20 mouse cellular contexts compared by ENCODE assay signal in genomic region chr5:114269984-114270383, GRCm38 (mm10). TPM values are rescaled to one million over a fixed set of nuclear protein-coding genes. Genes with fewer than 3 reads are reported as not detected.
DNase-seq lines count a peak whose midpoint lies in the region; ATAC-seq and TF ChIP-seq lines count a peak whose summit lies in the region.
"Had no signal": no experiment of that assay in that cellular context is flagged by ENCODE, and none has a peak within 500 bp of the region (broad histone marks: within the 10 kb centered on the region; RNA-seq: fewer than 3 reads in every experiment).

No protein-coding gene starts in this region.

- no peak overlapping the region for H3K27ac ChIP-seq in liver, postnatal 0 days (ENCODE audit: low read depth)
- H3K27ac ChIP-seq: gastrocnemius, adult 2 months; hindbrain, embryonic 14.5 days; liver, embryonic 14.5 days had no signal

- DNase-seq in liver, postnatal 0 days, result no peak
- DNase-seq in liver (no peak), 416B (ENCODE audit: low read depth) (peak; percentile 84), NIH3T3 (ENCODE audit: low read depth) (peak; percentile 47)
- no peak for DNase-seq in right cerebral cortex, adult 2 months (ENCODE audit: low spot score in 2 of 2)
- no peak for DNase-seq in cerebellum, postnatal 14 days
- DNase-seq: cerebellum, adult 11-12 months; gastrocnemius, adult 2 months; right cerebral cortex, postnatal 14 days; thymus, postnatal 36 days had no signal

- 21% methylated on average over 12 of the region's 12 CpGs for WGBS in liver, postnatal 0 days (ENCODE audit: insufficient replicate concordance)

- TF ChIP-seq EP300 in liver, postnatal 0 days (IDR thresholded peaks at IDR 0.05; ENCODE audit: low read depth), result no peak

- H3K36me3 ChIP-seq in liver, postnatal 0 days (replicated peaks; ENCODE audit: insufficient read depth, low read length), result no peaks in the 10 kb centered on the region

- no peaks in the 10 kb centered on the region for H3K4me1 ChIP-seq in liver, postnatal 0 days (ENCODE audit: insufficient read depth)

- no peaks in the 10 kb centered on the region for H3K9me3 ChIP-seq in liver, postnatal 0 days (ENCODE audit: low read length)

- H3K27me3 ChIP-seq in liver, postnatal 0 days (ENCODE audit: insufficient read depth, low read length), result peaks cover 56% of the 10 kb centered on the region

- TF ChIP-seq CTCF in liver, postnatal 0 days (IDR thresholded peaks at IDR 0.05; ENCODE audit: low read depth), result no peak

- peak; percentile 69 for ATAC-seq in liver, postnatal 0 days
- ATAC-seq in granulocyte monocyte progenitor cell, adult 5-6 weeks (replicated peaks; ENCODE audit: poor library complexity, severe bottlenecking), result peak; percentile 31; the same call in 1 of the 2 replicates
- no peak for ATAC-seq in megakaryocyte, adult 5-6 weeks (ENCODE audit: poor library complexity, severe bottlenecking)
- ATAC-seq: forebrain, embryonic 16.5 days; intestine, postnatal 0 days had no signal

- H3K4me2 ChIP-seq in liver, postnatal 0 days (ENCODE audit: low read depth, low read length), result no peak overlapping the region
- H3K4me2 ChIP-seq: hindbrain, embryonic 14.5 days had no signal

- H3K4me3 ChIP-seq in liver, postnatal 0 days (ENCODE audit: low read depth, low read length), result no peak overlapping the region
- H3K4me3 ChIP-seq: gastrocnemius, adult 2 months had no signal

- no peak overlapping the region for H3K9ac ChIP-seq in liver, postnatal 0 days (replicated peaks)
- H3K9ac ChIP-seq: hindbrain, embryonic 14.5 days; liver, embryonic 14.5 days had no signal

RNA-seq across cellular contexts. Expression of gene Foxn4, which starts 3.6 kb away (rescaled TPM):
- polyA plus RNA-seq in liver, postnatal 0 days (2015; fragmentation: Nextera tagmentation; extraction: Ambion mirVana), result not detected in 2 replicates
- not detected in 2 replicates for total RNA-seq in granulocyte monocyte progenitor cell, adult 5-6 weeks (2014; fragmentation: Nextera tagmentation)
- not detected in 2 replicates for total RNA-seq in granulocyte monocyte progenitor cell, adult 5-6 weeks (2017)
- not detected in 2 replicates for total RNA-seq in megakaryocyte, adult 5-6 weeks (2015)
- not detected in 2 replicates for total RNA-seq in megakaryocyte, adult 5-6 weeks (2017)
- total RNA-seq: gastrocnemius, adult 2 months; heart, adult 8-10 months; left cerebral cortex, postnatal 36 days had no signal
- polyA plus RNA-seq: cortical plate, adult 2 months; heart, postnatal 0 days; intestine, postnatal 0 days; liver, embryonic 14.5 days had no signal

RNA-seq across cellular contexts. Expression of gene Myo1h, which starts 19.0 kb away (rescaled TPM):
- 0.28 and 0.37 TPM in 2 replicates for polyA plus RNA-seq in liver, postnatal 0 days (2015; fragmentation: Nextera tagmentation; extraction: Ambion mirVana)
- total RNA-seq in granulocyte monocyte progenitor cell, adult 5-6 weeks (2014; fragmentation: Nextera tagmentation), result 0.15 and 1.0 TPM in 2 replicates
- 0.82 and 1.5 TPM in 2 replicates for total RNA-seq in granulocyte monocyte progenitor cell, adult 5-6 weeks (2017)
- 4.3 and 8.6 TPM in 2 replicates for total RNA-seq in megakaryocyte, adult 5-6 weeks (2015)
- total RNA-seq in megakaryocyte, adult 5-6 weeks (2017), result 5.2 and 12.5 TPM in 2 replicates

Comparison
In these comparisons a context has a peak if more than half of its experiments do, and no peak if none do; other contexts are left out.
1. DNase-seq: peak in 416B (single experiment) and NIH3T3 (single experiment); none in liver, postnatal 0 days (single experiment), liver (single experiment), right cerebral cortex, adult 2 months (0 of 2) and cerebellum, postnatal 14 days (0 of 2).